Mouse (Mus musculus) small intestine, adult 2 months (tissue): ENCODE measurements around the gene Actl7a.

Experiments
- CTCF ChIP-seq: fragments of 200-500 bp; IDR thresholded peaks from 2 replicates; pipeline ENCODE4 v1.5.1; 2012; ENCODE audit warnings: low read depth, mild to moderate bottlenecking, control low read depth, inconsistent platforms, low read length, moderate library complexity, mixed read lengths; ENCODE audit not compliant: insufficient replicate concordance, insufficient read length; ENCODE audit errors: extremely low read depth
- POLR2A ChIP-seq: fragments of 200-500 bp; IDR thresholded peaks from 2 replicates; pipeline ENCODE4 v1.6.1; 2012; ENCODE audit warnings: low read depth, mild to moderate bottlenecking, control low read depth, inconsistent platforms, low read length, moderate library complexity

GRCm38 (mm10) chr4:56713155-56713554 lies 30.1 kb upstream of the Actl7a start:
- TF ChIP-seq POLR2A (no peak), CTCF (no peak)
